Mouse (Mus musculus) frontal cortex, postnatal 10 days (tissue): ENCODE results near the gene Skor1.

Source experiments
- DNase-seq, 2 experiments: peaks; one replicate each; pipeline ENCODE4 v3.0.0; 2022; ENCODE audit warnings: low spot score in 2 of 2, mixed read lengths in 1 of 2

Skor1 gene

DNA sequence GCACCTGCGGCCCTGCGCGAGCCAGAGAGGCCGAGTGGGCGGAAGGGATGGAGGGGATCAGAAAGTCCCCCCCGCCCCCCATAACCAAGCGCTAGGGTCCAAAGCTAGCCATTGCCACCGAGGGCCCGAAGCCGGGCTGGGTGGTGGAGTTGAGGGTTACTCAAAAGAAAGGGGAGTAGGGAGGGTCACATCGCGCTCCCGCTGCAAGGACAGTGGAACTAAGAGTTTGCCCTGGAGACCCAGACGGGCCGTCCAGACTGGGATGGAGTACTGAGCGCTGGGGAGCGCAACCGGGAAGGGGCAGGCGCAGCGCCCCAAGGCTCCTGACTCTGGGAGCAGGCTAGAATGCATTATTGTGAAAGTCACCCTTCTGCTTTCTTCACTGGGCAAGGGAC lies 608 bp upstream of the Skor1 start:
- no peak for DNase-seq

DNA sequence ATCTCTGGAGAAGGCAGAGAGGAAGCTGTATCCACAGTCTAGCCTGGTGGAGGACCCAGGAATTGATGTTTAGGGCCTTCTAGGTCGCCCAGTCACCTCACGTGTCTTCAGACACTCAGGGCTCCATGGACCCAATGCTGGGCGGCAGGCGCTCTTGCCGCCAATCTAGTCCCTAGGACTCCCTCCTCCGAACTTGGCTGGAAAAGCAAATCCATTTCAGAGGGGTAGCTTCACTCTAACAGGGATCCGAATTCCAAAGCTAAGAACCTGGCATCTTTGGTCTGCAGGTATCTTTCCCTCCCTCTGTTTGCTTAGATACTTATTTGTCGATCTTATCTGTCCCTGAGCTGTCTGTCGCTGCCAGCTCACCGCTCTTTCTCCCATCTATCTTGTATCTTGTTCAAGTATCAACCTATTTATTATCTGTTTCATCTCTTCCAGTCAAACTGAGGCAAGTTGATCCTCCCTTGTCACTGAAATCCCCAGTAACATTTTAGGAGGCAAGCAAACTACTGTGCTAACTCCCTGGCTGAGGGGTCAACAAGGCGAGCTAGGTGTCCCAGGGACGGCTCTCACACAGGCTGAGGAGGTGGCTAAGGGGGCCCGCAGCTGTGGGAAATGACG lies 863 bp downstream of the Skor1 start:
- DNase-seq: no peak

DNA sequence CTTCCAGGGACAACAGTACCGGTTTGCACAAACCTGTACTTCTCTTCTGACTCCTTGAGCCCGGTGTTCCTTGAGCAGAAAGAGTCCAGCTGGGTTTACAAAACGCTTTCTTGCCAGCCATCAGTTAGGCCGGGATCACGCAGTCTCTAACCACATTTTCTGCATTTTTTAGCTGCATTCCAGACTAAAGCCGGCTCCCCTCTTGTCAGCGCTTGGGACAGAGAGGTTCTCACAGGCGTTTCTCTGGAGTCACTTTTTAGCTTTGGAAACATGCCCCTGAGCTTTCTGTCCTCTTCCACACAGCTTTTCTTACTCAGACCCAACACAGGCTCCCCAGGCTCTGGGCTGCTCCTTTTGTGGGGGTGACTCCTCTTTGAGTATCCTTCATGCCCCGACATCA lies 1.5 kb downstream of the Skor1 start:
- DNase-seq: no peak

DNA sequence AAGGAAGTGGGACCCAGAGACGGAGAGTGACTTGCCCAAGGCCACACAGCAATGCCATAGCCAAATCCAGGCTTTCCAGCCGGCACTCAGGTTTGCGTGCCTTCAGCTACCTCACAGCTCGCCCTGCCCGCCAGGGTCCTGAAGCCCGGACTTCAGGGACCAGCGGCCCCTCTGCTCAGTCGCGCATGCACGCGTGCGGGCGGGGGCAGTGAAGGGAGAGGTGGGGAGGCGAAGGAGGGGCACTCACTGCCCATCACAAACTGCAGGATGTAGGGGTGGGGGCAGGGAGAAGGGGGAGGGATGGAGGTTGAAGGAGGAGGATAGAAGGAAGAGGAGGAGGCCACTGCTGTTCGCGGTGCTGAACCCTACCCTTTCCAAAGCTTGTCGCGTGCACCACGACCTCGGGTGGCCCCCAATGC lies 1.9 kb downstream of the Skor1 start:
- no peak for DNase-seq

DNA sequence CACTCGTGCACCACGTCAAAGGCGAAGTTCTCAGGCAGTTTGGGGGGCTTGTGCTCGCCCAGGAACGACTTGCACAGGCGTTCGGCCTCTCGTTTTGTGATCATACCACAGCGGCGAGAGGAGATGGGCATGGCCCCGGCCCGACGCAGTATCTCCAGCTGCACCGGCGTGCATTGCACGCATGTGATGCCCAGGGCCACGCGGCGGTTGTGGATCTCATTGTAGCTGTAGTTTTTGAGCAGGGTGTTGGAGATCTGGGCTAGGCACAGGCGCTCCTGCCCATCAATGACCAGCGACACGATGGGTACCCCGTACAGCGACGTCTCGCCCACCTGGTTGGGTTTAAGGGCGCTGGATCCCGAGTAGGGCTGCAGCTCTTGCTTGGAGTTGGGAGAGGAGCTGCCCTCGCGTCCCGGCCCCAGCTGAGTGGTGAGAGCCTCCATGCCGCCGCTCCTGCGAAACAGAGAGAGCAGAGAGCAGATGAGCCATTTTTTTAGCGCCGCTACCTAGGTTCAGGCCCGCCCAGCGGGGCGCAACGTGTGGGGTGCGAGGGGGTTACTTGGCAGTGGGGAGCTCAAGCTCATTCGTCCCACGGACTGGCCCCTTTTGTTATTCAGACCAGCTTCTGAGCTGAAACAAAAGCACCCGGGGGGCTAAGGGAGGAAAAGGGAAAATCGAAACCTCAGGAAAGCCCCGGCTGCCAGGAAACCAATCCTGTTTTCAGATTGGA lies 2.5 kb downstream of the Skor1 start:
- DNase-seq: no peak

DNA sequence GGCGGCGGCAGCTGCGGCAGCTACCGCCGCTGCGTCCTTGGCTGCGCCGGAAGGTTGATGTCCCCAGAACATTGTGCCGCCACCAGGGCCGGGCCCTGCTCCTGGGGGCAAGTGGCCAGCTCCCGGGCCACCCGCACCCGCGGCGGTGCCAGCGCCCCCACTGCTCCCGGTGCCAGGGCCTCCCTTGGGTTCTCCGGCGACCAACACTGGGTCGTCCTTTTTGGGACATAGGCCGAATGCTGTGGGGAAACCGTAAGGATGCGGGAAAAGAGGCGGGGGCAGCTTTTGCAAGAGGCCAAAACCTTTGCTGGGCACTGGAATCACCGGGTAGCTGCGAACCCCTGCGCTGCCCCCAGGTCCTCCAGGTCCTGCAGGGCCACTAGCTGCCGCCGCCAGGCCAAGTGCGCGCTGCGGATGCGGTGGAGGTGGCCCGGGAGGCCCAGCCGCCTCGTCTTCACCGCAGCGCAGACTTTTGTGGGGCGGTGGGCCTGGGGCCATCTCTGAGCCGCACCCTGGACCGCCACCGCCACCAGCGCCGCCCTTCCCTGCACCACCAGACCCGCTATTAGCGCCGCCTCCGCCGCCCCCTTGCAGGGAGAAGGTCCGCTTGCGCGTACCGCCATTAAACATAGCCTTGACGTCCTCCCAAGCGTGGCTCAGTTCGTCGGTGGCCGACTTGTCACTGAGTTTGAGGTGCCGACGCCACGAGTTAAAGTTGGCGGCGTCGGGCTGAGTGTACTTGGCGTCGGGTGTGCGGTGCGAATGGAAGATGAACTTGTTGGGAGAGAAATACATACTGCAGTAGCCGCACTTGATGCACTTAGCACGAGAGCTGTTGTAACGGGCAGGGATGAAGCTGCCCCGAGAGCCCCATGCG lies 3.3 kb downstream of the Skor1 start:
- no peak for DNase-seq

DNA sequence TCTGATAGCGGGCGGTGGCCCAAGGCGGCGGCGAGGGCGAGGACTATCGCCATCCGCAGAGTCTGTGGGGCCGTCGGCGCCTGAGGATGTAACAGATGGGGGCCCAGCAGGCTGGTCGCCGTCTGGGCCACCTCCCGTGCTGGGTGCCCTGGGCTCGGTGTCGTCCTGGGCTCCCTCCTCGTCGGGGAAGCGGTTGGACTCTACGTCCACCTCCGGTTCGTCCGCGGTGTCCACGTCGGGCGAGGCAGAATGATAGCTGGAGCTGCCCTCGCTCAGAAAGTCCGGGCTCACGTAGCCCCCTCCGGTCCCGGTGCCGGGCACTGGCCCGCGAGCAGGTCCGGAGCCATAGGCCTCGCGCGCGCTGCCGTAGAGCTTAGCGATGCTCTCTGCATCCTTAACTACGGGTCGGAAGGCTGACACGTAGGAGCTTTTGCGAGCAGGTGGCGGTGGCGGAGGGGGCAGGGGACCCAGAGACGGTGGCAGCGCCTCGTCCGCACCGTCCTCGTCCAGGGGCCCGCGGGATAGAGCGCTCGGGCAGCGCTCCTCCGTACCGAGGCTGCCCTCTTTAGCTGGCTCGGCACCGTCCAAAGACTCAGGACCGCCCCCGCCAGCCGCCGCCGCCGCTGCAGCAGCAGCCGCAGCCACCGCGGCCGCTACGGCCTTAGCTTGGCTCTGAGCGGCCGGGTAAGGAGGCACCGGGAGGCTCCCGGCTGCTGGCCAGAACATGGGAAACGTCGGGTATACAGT lies 4.1 kb downstream of the Skor1 start:
- DNase-seq: no peak

DNA sequence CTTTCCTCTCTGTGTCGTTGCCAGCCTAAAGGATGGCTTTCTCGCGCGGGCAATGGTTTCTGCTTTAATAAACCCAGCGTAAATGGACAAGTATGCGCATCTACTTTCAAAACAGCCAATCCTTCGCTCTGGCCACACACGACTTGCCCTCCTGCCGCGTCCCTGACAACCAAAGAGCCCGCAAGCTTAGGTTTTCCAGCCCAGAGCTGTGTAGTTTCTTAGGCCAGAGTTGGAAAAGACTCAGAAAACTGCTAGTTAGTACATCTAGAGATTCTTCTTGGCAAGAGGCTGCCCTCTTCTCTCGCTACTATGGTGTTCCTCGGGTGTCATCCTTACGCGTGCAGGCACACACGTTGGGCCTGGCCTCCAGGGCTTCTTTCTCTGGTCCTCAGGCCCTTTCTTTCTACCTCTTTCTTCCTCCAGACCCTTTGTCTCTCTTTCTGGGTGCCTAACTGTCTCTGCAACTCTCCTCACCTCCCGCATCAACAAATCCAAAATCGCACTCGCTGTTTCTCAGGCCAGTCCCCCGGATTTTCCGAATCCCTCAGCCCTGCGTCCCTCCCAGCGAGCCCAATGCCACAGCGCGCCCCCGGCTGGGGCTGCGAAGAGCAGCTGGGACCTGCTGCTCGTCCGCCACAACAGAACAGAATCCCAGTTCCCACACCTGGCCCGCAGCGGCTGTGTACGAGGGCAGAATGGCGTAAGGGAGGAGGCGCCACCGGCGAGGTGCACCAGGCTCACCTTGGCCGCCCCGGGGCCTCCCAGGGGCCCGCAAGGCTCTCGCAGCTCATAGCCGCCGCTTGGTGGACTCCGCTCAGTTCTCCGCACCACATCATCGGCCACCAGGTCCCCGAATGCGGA lies 4.9 kb downstream of the Skor1 start:
- DNase-seq: no peak

DNA sequence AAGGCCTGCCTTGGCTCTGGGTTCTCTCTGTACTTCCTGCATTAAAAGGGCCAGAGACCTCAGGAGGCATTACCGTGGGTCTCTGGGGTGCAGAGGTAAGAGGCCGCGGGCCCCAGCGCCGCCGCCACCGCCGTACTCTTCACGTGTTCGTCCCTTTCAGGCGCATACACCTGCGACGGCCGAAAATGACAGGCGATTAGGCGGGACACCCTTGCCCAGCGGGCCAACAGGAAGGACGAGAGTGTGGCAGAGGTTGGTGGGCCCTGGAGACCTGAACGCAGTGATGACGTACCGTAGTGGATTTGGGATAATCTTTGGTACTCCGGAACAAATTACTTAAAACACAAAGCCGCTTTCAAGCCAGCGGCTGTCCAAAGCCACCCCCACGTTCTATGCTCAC lies 5.5 kb downstream of the Skor1 start:
- no peak for DNase-seq

DNA sequence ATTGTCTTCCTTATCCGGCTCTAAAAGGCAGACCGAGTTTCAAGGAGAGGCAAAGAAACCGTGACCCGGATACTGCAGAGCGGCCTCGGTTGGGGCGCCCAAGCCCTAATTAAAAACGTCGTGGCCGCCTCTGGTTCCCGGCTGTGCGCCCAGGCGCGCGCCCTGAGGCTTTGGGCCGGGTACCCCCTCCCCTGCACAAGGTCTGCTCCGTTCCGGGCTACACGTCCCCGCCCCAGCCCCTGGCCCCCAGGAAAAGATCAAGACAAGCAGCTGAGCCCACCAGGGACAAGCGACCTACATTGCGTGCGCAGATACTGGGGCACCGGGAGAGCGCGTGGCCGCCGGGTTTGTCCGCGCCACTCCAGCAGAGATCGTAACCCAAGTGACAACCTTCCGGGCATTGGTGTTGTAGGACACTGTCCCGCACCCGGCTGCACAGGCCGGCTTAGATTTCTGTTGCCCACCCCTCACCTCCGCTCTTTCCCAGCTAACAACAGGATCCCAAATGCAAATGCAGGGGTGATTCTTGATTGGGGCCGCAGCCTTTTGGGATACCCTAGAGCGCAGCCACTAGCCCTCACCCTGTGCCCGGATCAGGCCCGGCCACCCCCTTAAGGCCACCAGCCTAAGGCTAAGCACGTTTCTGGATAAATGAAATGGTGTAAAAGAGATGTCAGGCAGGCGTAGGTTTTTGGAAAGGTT lies 6.3 kb downstream of the Skor1 start:
- no peak for DNase-seq

DNA sequence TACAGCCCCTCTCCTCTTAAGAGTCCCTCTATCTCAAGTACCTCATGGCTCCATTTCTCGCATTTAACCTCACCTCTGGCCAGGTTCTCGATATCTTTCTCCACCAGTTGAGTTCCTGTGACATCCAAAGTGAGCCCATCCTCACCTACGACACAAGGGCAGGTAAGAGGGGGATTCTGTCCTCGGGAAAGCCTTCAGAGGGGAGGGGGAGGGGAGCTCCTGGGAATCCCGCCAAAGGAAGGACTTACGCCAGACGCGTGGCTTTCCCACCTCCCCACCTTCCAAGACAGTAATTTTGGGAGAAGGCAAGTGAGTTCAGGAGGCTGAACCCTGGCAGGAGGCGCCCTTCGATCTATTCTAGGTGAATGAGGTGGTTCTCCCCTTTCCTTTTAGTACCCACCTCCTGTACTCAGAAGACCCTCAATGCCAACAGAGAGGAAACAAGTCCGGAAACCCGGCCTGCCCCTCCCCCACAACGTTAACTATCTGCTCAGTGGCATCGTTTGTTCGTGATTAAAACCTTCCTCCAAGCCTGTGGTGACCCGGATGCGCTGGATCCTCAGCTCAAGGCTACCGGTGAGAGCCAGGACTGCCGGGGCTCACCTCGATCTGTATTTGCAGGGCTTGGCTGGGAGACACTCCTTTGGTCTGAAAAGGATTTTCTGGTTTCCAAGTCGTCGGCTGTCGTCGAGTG lies 7.0 kb downstream of the Skor1 start:
- DNase-seq: no peak

DNA sequence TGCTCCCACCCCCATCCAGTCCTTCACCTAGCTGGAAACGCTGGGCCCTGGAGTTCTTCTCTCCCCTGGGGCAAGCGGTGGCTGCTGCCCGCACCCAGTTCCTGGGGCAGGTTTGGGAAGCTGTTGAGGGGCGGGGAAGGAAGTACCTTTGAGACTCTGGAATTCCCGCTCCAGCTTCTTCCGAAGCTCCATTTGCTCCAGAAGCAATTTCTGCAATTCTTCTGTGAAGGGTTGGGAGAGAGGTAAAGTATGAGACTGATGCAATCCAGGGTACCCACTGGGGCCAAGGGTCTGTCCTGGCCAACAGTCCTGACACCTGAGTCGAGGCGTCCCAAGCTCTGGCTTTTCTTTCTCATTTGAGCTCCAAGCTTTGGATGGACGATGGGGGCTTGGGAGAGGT lies 8.6 kb downstream of the Skor1 start:
- DNase-seq: no peak

DNA sequence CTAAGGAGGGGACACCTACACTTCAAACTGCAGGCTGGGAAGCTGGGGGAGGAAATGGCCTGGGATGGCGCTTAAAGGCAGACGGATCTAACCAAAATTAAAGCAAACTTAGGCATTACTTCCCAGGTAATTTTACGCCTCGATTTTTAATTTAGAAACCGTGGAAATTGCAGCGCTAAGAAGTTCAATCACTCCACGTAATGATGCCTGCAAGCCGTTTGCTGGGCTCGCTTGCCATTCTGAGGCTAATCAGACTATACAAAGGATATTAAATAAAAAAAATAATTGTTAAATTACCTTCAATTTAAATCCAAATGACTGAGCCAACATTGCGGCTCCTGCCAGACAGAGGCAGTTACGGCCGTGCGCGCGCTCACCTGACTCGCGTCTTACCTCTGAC lies 9.1 kb downstream of the Skor1 start:
- DNase-seq: no peak

DNA sequence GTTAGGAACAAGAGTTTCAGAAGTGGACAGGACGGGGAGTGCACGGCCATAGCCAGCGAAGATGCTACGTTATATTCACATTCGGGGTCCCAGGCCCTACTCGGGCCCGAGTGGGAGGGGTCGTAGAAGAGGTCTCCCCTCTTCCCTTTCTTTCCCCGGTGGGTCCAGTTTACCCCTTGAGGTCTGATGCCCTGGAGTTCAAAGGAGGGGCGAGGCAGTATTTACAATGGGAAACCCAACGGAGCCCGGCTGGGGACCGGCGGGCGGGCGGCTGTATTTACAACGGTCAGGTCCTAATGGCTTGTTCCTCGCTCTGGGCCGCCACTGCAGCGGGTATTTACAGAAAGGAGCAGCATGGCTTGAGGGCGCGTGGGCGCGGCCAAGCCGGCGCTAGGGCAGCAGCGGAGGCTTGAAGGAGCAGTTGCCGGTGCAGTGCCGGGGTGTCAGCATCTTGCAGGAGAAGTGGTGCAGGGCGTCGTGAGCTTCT lies 10.2 kb downstream of the Skor1 start:
- no peak for DNase-seq

DNA sequence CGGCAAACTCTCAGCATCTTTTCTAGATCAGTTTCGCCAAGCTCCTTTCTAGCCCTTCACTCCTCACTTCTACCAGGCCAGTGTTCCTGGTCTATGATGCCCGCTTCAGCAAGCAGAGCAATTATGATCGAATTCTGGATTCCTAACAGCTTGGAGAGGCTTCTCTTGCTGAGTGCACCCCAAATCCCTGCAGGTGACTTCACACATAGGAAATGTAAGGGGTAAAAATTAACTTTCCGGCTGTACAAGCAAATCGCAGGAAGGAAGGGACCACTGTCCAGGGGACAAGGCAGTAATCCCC lies 11.2 kb downstream of the Skor1 start:
- no peak for DNase-seq

DNA sequence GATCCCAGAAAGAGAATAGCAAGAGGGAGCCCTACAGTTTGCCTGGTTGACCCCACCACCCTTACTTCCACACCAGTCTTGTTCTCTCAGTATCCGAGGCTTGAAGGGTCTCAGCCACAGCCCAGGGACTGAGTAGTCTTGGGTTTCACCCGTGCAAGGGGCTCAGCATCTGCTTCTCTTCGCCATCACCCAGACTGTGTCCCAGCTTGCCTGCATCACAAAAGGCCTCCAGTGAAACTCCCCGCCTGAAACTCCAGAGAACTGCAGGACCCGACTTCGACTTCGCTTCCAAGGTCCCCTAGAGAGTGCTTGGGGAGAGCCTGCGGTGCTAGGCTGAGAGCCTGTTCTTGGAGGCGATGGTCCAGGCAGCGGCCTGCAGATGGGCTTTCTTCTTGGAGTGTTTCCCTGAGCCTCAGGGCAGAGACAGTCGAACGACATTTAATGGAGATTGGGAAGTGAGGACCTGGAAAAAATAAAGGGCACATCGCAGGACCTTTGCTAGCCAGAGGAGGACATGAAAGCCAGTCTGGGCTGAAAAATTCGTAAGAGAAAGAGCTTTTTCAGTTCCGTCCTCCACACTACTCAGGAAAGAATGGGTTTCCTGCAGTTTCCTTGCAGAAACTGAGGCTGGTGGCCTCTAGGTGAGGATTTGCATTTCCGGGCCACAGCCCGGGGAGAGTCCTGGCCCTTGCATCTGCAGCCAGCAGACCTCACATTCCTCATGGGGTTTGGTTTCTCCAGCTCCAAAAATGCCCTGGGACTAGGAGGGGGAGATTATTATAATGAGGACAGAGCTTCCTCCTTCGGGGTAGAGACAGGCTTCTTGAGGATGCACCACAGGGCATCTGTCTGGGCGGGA lies 11.8 kb downstream of the Skor1 start:
- no peak for DNase-seq

DNA sequence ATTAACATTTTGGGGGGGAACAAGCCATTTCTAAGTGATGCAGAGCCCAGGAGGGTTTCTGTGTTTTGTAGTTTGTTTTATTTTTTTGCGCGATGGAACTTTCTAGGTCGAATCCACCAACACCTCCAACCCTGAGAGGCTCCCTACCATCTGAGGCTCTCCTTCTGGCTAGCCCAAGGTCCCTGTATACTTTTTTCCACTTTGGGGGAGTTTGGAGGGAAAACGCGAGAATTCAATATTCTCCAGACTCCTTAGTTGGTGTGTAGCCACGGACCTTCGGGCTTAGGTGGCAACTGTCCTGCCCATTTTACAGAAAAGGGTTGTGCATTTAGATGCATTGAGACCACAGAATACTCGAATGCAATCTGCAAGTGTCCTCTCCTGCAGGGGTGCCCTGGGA lies 12.5 kb downstream of the Skor1 start:
- no peak for DNase-seq

DNA sequence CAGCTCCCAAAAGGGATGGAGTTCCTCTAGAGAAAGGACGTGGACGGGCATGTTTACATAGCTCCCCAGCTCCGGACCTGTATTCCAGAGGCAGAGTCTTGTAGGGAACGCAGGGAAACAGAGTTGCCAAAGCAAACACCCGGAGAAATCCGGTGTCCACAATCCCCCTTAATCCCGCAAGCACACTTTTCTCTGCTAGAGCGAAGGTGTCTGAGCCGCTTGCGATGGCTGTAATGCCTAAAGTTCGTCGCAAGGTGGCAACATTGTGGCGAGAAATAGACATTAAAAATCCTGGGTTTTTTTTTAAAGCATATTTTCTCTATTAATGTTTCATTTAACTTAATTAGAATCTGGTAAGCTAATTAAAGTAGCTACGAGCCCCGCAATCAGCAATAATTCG lies 13.0 kb downstream of the Skor1 start:
- peak in 1 of 2 experiments; percentile 48 for DNase-seq

DNA sequence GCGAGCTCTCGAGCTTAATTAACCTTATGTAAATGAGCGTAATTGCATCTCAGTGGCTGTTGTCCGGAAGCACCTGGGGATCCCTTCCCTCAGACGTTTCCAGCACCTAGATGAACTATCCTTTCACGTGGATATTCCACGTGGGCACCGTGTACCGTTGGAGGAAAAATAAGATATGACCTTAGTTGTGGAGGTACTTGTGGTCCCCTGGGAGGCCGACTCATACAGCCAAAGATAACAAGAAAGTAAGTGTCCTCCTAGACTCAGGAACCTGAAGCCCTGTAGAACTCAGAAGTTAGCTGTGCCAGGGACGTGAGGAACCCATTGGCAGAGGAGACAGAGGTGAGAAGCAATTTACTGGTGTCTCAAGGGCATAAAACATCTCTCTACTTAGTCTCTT lies 13.4 kb downstream of the Skor1 start:
- DNase-seq: no peak
